Mouse (Mus musculus) bone marrow macrophage, adult 2 months (primary cell): ENCODE measurements around the gene Mis12. TPM values are rescaled to one million over a fixed set of nuclear protein-coding genes. Genes with fewer than 3 reads are reported as not detected.

ENCODE experiments used
- H3K27ac ChIP-seq: 2 replicates; pipeline ENCODE4 v1.5.1; 2012; ENCODE audit warnings: low read depth, low read length; ENCODE audit not compliant: insufficient read depth
- H3K4me1 ChIP-seq: 2 replicates; pipeline ENCODE4 v1.6.1; 2012; ENCODE audit warnings: low read length; ENCODE audit not compliant: control insufficient read depth, insufficient read depth
- H3K4me3 ChIP-seq: 2 replicates; pipeline ENCODE4 v1.5.1; 2012; ENCODE audit warnings: mild to moderate bottlenecking, low read length, moderate library complexity; ENCODE audit not compliant: insufficient read depth
- CTCF ChIP-seq: IDR thresholded peaks from 2 replicates; pipeline ENCODE4 v1.5.1; 2012; ENCODE audit warnings: low read depth, mild to moderate bottlenecking, low read length, moderate library complexity
- POLR2A ChIP-seq: IDR thresholded peaks from 2 replicates; pipeline ENCODE4 v1.6.1; 2012; ENCODE audit warnings: mild to moderate bottlenecking, low read depth, low read length, borderline replicate concordance
- polyA plus RNA-seq: library from polyadenylated mRNA; stranded (reverse); fragments of >200 nt; gene quantifications from 2 replicates; pipeline ENCODE4 v1.2.4, GENCODE M21; 2012; ENCODE audit not compliant: missing spikeins, insufficient read depth, insufficient read length

The Mis12 gene
- polyA plus RNA-seq, 1 experiment, result 29.7 TPM

DNA sequence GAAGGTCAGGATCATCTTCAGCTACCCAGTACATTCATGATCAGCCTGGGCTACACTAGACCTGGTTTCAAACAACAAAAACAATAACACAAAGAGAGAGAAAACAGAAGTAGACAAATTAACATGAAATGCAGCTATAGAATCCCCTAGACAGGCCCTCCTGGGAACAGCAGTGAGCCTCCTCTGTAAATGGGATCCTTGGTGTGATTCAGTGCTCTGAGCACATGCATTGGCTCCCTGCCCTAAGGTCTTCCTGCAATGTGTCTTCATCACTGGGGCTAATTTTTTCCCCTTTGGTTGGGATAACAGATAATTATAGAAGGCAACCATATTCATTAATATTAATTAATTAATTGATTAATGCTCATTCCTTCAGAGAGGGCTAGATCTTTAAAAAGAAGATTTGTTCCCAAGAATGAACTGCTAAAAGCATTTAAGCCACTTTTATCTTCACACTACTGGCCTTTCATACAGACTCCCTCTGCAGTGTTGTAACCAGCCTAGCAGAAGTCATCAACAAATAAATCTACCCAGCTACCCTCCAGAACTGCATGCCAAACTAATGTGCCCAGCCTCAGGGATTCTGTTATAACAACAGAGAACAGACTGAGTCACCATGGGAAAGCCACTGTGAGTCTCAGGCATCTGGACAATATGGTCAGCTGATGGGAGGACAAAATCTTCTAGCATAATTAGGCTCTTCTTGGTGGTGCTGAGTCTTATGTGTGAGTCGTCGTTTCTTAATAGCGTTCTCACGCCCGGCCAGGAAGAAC lies 20.3 kb downstream of the Mis12 start:
- TF ChIP-seq POLR2A (no peak), CTCF (no peak)
- H3K27ac ChIP-seq, result no peak overlapping the region
- H3K4me3 ChIP-seq, result no peak overlapping the region
- H3K4me1 ChIP-seq, result no peaks in the 10 kb centered on the region

DNA sequence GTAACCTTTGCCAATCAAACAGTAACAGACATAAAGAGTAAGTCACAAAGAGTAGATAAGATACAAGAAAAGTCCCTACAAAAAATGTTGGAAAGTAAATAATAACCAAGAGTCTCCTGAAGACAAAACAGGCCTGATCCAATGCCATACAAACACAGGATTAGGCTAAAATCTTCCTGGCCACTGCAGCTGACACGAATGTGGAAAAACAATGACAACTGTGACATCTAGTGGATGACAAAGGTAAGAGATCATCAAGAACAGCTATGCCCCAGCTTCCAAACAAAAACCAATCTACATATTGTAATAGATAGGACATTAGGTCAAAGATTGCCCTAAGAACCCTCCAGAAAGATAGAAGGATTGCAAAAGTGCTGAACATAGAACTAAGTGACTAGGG lies 33.1 kb downstream of the Mis12 start:
- H3K27ac ChIP-seq, result no peak overlapping the region
- H3K4me3 ChIP-seq, result no peak overlapping the region
- H3K4me1 ChIP-seq, result no peaks in the 10 kb centered on the region
- TF ChIP-seq CTCF (no peak), POLR2A (no peak)

DNA sequence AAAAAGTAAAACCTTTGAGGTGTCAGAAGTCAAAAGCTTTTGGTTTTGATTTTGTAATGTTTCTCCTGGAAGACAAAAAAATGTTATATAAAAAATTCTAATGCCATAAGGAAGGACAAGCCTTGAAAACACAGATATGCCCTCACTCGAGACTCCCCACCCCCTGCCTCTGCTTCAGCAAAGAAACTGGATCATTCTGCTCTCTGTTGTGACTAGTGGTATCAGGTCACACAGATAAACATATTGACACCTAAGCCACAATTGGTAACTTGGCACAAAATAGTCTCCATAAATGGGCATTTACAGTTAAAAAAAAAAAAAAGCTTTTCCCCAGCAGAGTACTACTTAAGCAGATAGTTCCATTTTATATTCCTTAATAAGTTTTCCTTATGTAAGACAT lies 56.9 kb downstream of the Mis12 start:
- H3K4me1 ChIP-seq, result no peaks in the 10 kb centered on the region
- H3K27ac ChIP-seq, result no peak overlapping the region
- TF ChIP-seq CTCF (no peak), POLR2A (no peak)
- H3K4me3 ChIP-seq, result no peak overlapping the region

Other genes starting within 250 kb of the Mis12 start
- gene Scimp, start 207.0 kb upstream of the Mis12 start, polyA plus RNA-seq, result 1.1 TPM in 1 of 2 replicates, not detected in the other
- gene Rabep1, start 174.8 kb upstream of the Mis12 start, polyA plus RNA-seq, result 49.2 and 51.8 TPM in 2 replicates
- 54.1 and 56.2 TPM in 2 replicates for gene Nup88, start 49.6 kb upstream of the Mis12 start, polyA plus RNA-seq
- 60.5 and 65.8 TPM in 2 replicates for gene Rpain, start 49.4 kb upstream of the Mis12 start, polyA plus RNA-seq
- gene C1qbp, start 36.6 kb upstream of the Mis12 start, polyA plus RNA-seq, result 49.8 and 63.2 TPM in 2 replicates
- 12.6 and 13.2 TPM in 2 replicates for gene Dhx33, start 15.2 kb upstream of the Mis12 start, polyA plus RNA-seq
- gene Derl2, start 230 bp downstream of the Mis12 start, polyA plus RNA-seq, result 81.9 and 90.4 TPM in 2 replicates
- gene 6330403K07Rik, start 13.9 kb downstream of the Mis12 start, polyA plus RNA-seq, result not detected in 2 replicates
- gene Nlrp1a, start 125.1 kb downstream of the Mis12 start, polyA plus RNA-seq, result 4.1 and 5.5 TPM in 2 replicates
- 53.0 and 61.5 TPM in 2 replicates for gene Nlrp1b, start 211.1 kb downstream of the Mis12 start, polyA plus RNA-seq